Mouse (Mus musculus) forebrain, postnatal 0 days (tissue): ENCODE results near the gene Ripor3. TPM values are rescaled to one million over a fixed set of nuclear protein-coding genes. Genes with fewer than 3 reads are reported as not detected.

Experiments
- ATAC-seq: fragments of 200-750 bp; cut with Nextera tagmentation; 2 replicates; pipeline ENCODE4 v1.8.0; 2017; ENCODE audit warnings: mild to moderate bottlenecking, moderate library complexity
- DNase-seq: peaks from one replicate; pipeline ENCODE4 v3.0.0-alpha.2; 2015
- H3K27ac ChIP-seq: fragments of 300-500 bp; sonication (generic); 2 replicates; pipeline ENCODE4 v1.5.1; 2014; ENCODE audit warnings: low read depth, mild to moderate bottlenecking, antibody characterized with exemption, low read length, moderate library complexity, mixed read lengths
- H3K27me3 ChIP-seq: fragments of 300-500 bp; sonication (generic); 2 replicates; pipeline ENCODE4 v1.6.1; 2014; ENCODE audit warnings: mild to moderate bottlenecking, low read length, mixed read lengths; ENCODE audit not compliant: insufficient read depth
- H3K36me3 ChIP-seq: fragments of 300-500 bp; sonication (generic); 2 replicates; pipeline ENCODE4 v1.6.1; 2014; ENCODE audit warnings: mild to moderate bottlenecking, moderate library complexity; ENCODE audit not compliant: insufficient read depth
- H3K4me1 ChIP-seq: fragments of 300-500 bp; sonication (generic); 2 replicates; pipeline ENCODE4 v1.6.1; 2014; ENCODE audit warnings: antibody characterized with exemption; ENCODE audit not compliant: insufficient read depth
- H3K4me2 ChIP-seq: fragments of 300-500 bp; sonication (generic); 2 replicates; pipeline ENCODE4 v1.6.1; 2014; ENCODE audit warnings: low read depth, mild to moderate bottlenecking, moderate library complexity
- H3K4me3 ChIP-seq: fragments of 300-500 bp; sonication (generic); 2 replicates; pipeline ENCODE4 v1.5.1; 2014; ENCODE audit warnings: low read depth, low read length, mixed read lengths
- H3K9ac ChIP-seq: fragments of 300-500 bp; sonication (generic); 2 replicates; pipeline ENCODE4 v1.6.1; 2014; ENCODE audit warnings: mild to moderate bottlenecking
- H3K9me3 ChIP-seq: fragments of 300-500 bp; sonication (generic); 2 replicates; pipeline ENCODE4 v1.6.1; 2016; ENCODE audit warnings: low read length
- CTCF ChIP-seq: sonication (generic); IDR thresholded peaks from 2 replicates; pipeline ENCODE4 v1.5.1; 2016; ENCODE audit warnings: antibody characterized with exemption, control low read depth, low read depth
- whole genome bisulfite sequencing: fragments of 180-500 bp; shearing (Covaris S2); extraction: QIAGEN DNeasy Blood & Tissue Kit; methylation state at CpG from one replicate; pipeline ENCODE4 v1.1.7; 2014; 5-methylcytosine and 5-hydroxymethylcytosine counted together
- polyA plus RNA-seq: library from polyadenylated mRNA; unstranded; fragments of >200 nt; fragmentation: Nextera tagmentation; extraction: Ambion mirVana; gene quantifications from 2 replicates; pipeline ENCODE4 v1.2.1, GENCODE M21; 2015
- total RNA-seq: library from RNA; depleted of rRNA; stranded (reverse); fragments of >200 nt; gene quantifications from 2 replicates; pipeline ENCODE4 v1.2.3, GENCODE M21; 2014

Gene Ripor3
- total and polyA plus RNA-seq, 2 experiments from 2014 or later: 0.29 to 0.39 TPM

DNA sequence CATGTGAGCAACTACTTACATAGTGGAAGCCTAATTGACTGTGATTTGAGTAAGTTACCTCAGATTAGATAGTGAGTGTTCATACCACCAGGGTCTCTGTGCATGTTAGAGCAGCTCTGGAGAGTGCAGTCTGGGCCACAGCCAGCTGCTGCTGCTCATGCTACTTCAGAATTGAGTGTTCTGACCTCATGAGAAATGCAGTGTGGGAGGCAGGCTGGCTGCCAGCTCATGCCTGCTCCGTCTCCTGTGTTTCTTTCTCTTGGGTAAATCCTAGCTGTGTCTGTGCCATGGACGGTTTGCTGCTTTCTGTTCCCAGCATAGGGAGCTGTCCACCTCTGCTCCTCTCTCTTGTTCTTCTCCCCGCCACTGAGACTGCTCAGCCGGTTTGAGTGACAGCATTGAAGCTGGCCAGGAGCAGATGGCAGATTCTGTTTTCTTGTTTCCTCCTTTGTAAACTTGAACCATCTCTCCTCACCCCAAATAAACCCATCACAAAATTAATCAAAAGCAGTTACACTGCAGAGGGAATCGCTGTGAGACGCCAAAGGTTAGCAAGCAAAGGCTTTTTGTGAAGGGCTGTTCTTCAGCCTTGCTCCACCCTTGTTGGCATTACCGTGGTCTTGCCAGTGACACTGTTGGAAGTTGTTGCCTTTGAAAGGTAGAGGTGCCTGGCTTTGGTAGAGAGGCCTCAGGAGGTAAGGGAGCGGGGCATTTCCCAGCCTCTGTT lies 68.1 kb downstream of the Ripor3 start:
- 14% methylated on average over 8 of the region's 8 CpGs for WGBS
- H3K9ac ChIP-seq: no peak overlapping the region
- H3K27me3 ChIP-seq: no peaks in the 10 kb centered on the region
- peaks cover 23% of the 10 kb centered on the region for H3K4me1 ChIP-seq
- peak; percentile 72 for DNase-seq
- no peaks in the 10 kb centered on the region for H3K36me3 ChIP-seq
- ATAC-seq: peak; percentile 81
- H3K4me2 ChIP-seq: peak overlapping the region; percentile 11; the same call in 1 of the 2 replicates
- H3K27ac ChIP-seq: peak overlapping the region; percentile 6
- H3K9me3 ChIP-seq: no peaks in the 10 kb centered on the region
- TF ChIP-seq CTCF: no peak
- H3K4me3 ChIP-seq: no peak overlapping the region

DNA sequence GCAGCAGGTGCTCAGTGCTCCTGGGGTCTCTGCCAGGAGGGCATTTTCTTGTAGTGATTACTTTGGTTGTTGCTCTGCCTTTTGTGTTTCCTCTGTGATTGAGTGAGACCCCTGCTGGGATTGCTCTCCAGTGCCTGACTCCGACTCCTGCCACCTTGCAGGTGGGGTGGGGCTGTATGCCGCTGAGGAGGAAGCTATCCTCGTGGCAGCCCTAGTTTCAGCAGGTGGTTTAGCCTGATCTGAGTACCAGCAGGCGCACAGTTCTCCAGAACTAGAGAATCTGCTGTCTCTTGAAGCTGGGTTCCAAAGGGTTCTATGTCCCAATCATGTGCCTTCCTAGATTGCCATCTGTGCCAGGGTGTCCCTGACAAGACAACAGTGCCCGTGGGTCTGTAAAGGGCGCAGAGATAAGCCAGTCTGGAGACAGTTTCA lies 68.7 kb downstream of the Ripor3 start:
- peak; percentile 19; the same call in 1 of the 2 replicates for ATAC-seq
- H3K4me2 ChIP-seq: no peak overlapping the region
- H3K4me1 ChIP-seq: peaks cover 23% of the 10 kb centered on the region
- TF ChIP-seq CTCF: no peak
- no peak overlapping the region for H3K4me3 ChIP-seq
- no peaks in the 10 kb centered on the region for H3K27me3 ChIP-seq
- H3K36me3 ChIP-seq: no peaks in the 10 kb centered on the region
- WGBS: 24% methylated on average over 6 of the region's 6 CpGs
- no peak overlapping the region for H3K9ac ChIP-seq
- no peaks in the 10 kb centered on the region for H3K9me3 ChIP-seq
- DNase-seq: no peak
- H3K27ac ChIP-seq: peak overlapping the region; percentile 6

DNA sequence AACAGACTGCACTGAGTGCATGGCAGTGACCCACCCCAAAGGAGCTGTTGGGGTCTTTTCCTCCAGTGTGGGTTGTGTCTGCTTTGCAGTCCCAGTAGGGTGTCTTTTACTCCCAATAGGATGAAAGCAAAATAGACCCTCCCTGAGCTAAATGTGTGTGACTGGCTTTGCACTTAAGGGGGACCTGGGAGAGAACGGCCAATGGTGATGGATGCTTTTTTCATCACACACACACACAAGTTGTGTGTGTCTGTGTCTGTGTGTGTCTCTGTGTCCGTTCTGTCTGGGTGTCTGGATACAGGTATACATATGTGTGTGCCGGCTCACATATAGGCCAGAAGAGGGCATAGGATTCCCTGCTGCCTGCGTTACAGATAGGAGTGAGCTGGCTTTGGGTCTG lies 69.1 kb downstream of the Ripor3 start:
- WGBS: 43% methylated on average over 4 of the region's 4 CpGs
- ATAC-seq (no peak), DNase-seq (no peak)
- Histone ChIP-seq H3K27ac (no peak overlapping the region), H3K9ac (no peak overlapping the region), H3K36me3 (no peaks in the 10 kb centered on the region), H3K4me2 (no peak overlapping the region), H3K4me3 (no peak overlapping the region), H3K4me1 (peaks cover 23% of the 10 kb centered on the region), H3K27me3 (no peaks in the 10 kb centered on the region), H3K9me3 (no peaks in the 10 kb centered on the region)
- TF ChIP-seq CTCF: 0 out of 2 replicates have a peak, but pooled peaks have one; percentile 13

DNA sequence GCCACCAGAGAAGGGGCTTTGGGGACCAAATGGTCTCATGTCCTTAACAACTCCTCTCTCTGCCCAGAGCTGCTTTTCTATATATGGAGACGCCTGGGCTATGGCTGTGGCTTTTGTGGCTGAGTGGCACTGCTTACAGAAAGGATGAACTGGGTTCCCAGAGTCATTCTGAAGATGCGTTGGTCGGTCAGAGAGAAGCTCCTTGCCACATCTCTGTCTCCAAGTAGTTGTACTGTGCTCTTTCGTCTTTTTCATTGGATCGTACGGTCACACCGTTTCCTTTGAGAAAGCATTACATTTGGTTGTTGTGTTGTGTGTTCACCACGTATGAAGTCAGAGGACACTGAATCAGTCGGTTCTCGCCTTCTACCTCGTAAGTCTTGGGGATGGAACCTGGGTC lies 69.8 kb downstream of the Ripor3 start:
- Histone ChIP-seq H3K4me1 (peaks cover 23% of the 10 kb centered on the region), H3K4me3 (no peak overlapping the region), H3K4me2 (no peak overlapping the region), H3K9me3 (no peaks in the 10 kb centered on the region), H3K36me3 (no peaks in the 10 kb centered on the region), H3K27ac (no peak overlapping the region), H3K9ac (no peak overlapping the region), H3K27me3 (no peaks in the 10 kb centered on the region)
- DNase-seq: no peak
- no peak for TF ChIP-seq CTCF
- 90% methylated on average over 11 of the region's 11 CpGs for WGBS
- no peak for ATAC-seq

DNA sequence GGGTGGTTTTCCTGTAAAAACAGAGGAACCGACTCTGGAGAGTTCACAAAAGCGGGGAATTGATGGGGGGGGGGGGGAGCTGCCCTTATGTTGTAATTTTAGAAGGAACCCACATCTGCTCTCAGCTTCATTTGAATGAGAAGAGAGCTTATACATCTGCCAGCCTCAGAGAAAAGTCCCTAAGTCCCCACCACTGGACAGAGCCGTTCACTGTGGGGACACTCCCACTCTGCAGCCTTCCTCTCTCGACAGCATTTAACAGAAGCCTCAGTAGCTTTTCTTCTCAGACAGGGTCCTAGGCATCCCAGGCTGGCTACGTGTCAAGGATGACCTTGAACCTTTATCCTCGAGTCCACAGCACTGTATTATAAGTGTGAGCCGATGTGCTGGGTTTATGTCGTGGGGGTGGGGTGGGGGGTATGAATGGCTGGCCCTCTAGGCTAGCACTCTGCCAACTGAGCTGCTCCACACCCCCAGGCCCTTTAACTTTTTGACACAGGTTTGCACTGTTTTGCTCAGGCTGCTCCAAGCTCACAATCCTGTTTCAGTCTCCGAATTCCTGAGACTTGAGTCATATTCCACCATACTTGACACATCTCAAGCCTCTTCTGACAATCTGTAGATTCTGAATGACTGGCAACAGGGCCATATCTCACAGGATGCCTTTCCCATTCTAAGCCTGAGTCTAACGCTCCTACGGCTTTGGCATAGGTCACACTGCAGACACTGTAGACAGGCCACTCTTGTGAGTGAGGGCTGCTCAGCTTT lies 70.6 kb downstream of the Ripor3 start:
- H3K9ac ChIP-seq: no peak overlapping the region
- TF ChIP-seq CTCF: no peak
- no peaks in the 10 kb centered on the region for H3K27me3 ChIP-seq
- 58% methylated on average over 11 of the region's 11 CpGs for WGBS
- H3K4me3 ChIP-seq: no peak overlapping the region
- peaks cover 23% of the 10 kb centered on the region for H3K4me1 ChIP-seq
- no peaks in the 10 kb centered on the region for H3K36me3 ChIP-seq
- H3K9me3 ChIP-seq: no peaks in the 10 kb centered on the region
- H3K4me2 ChIP-seq: no peak overlapping the region
- no peak overlapping the region for H3K27ac ChIP-seq
- DNase-seq (no peak), ATAC-seq (no peak)

DNA sequence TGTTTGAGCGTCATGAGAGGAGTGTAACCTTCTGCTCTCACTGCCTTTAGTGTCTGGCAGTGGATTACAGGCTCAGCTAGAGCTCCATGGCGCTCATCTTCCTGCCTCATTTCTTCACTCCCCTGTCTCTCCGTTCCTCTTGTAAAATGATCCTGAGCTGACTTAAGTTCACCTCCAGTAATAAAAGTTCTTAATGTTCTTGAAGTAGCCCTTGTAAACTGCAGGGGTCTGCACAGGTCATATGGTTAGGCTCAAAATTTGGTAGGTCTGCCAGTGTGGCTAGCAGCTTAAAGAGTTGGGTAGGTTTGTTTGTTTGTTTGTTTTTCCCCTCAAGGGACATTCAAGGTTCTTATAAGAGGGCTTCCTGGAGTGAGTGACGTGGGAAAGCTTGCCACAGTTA lies 71.2 kb downstream of the Ripor3 start:
- H3K27me3 ChIP-seq: no peaks in the 10 kb centered on the region
- no peak overlapping the region for H3K27ac ChIP-seq
- H3K36me3 ChIP-seq: no peaks in the 10 kb centered on the region
- no peak overlapping the region for H3K9ac ChIP-seq
- DNase-seq: no peak
- 69% methylated on average over 4 of the region's 4 CpGs for WGBS
- H3K4me1 ChIP-seq: peaks cover 24% of the 10 kb centered on the region
- TF ChIP-seq CTCF: no peak
- H3K4me2 ChIP-seq: no peak overlapping the region
- no peak for ATAC-seq
- no peak overlapping the region for H3K4me3 ChIP-seq
- H3K9me3 ChIP-seq: no peaks in the 10 kb centered on the region

DNA sequence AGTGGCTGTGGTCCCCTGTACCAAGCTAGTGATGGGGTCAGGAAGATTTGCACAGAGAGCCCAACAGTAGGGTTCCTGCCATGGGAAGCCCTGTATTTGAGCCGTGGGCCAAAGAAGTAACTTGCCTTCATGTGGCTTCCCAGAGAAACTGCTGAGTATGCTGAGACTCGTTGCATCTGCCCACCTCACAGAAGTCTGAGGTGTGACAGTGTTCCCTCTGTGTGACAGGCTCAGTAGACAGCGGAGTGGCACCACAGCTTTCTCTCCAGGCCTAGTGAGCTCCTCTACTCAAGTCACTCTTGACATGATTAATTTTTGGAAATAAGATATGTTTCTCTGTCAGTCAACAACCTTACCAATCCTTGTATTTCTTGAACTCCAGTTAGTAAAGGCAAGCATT lies 71.6 kb downstream of the Ripor3 start:
- H3K4me2 ChIP-seq: no peak overlapping the region
- H3K27me3 ChIP-seq: no peaks in the 10 kb centered on the region
- WGBS: 85% methylated on average over 3 of the region's 3 CpGs
- no peak overlapping the region for H3K9ac ChIP-seq
- H3K36me3 ChIP-seq: no peaks in the 10 kb centered on the region
- H3K4me1 ChIP-seq: peaks cover 28% of the 10 kb centered on the region
- no peak for TF ChIP-seq CTCF
- no peak overlapping the region for H3K4me3 ChIP-seq
- DNase-seq (no peak), ATAC-seq (no peak)
- no peak overlapping the region for H3K27ac ChIP-seq
- H3K9me3 ChIP-seq: no peaks in the 10 kb centered on the region
